16 mouse cellular contexts compared by ENCODE assay signal in the genomic region with DNA sequence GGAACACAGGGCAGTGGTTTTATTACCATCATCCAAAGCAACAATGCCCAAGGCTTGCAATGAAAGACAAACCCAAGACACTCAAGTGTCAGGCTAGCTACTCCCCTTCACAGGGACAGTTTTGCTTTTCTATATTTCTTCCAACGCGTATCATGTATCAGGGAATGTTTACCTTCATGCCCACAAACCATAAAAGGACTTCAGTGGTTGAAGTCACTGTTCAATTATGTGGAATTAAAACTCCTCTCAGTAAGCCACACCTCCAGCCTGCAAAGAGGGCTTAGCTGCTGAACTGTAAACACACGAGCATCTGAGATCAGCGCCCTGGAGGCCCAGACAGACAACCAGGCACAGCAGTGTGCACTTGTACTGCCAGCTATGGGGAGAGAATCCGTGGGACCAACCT.
"Had no signal": no experiment of that assay in that cellular context is flagged by ENCODE, and none has a peak within 500 bp of the region (broad histone marks: within the 10 kb centered on the region; RNA-seq: fewer than 3 reads in every experiment).

No protein-coding gene starts in this region.

- H3K27ac ChIP-seq: left cerebral cortex, adult 2 months; limb, embryonic 10.5 days; liver, embryonic 15.5 days; macrophage; midbrain, embryonic 15.5 days; neural tube, embryonic 12.5 days; stomach, embryonic 15.5 days had no signal

- H3K36me3 ChIP-seq: limb, embryonic 10.5 days; liver, embryonic 15.5 days; midbrain, embryonic 15.5 days; neural tube, embryonic 12.5 days; stomach, embryonic 15.5 days had no signal

- H3K4me2 ChIP-seq: liver, embryonic 11.5 days; liver, embryonic 15.5 days; midbrain, embryonic 11.5 days; midbrain, embryonic 15.5 days; neural tube, embryonic 12.5 days; stomach, embryonic 15.5 days had no signal

- H3K4me1 ChIP-seq: limb, embryonic 10.5 days; liver, embryonic 15.5 days; midbrain, embryonic 15.5 days; neural tube, embryonic 12.5 days; stomach, embryonic 15.5 days had no signal

- H3K9ac ChIP-seq: liver, embryonic 15.5 days; midbrain, embryonic 15.5 days; neural tube, embryonic 12.5 days; stomach, embryonic 15.5 days had no signal

- H3K4me3 ChIP-seq: left cerebral cortex, adult 2 months; limb, embryonic 10.5 days; liver, embryonic 15.5 days; megakaryocyte, embryonic 14.5 days; midbrain, embryonic 15.5 days; neural tube, embryonic 12.5 days; stomach, embryonic 15.5 days had no signal

- ATAC-seq: intestine, embryonic 16.5 days; midbrain, embryonic 15.5 days had no signal

- H3K9me3 ChIP-seq: limb, embryonic 10.5 days; liver, embryonic 15.5 days; midbrain, embryonic 15.5 days; neural tube, embryonic 12.5 days; stomach, embryonic 15.5 days had no signal

- DNase-seq: kidney, adult 9 months; lung, adult 2 months; lung, postnatal 10 days; right cerebral cortex, postnatal 14 days; thymus, postnatal 36 days had no signal

- H3K27me3 ChIP-seq: liver, embryonic 15.5 days; megakaryocyte, embryonic 14.5 days; midbrain, embryonic 15.5 days; neural tube, embryonic 12.5 days; stomach, embryonic 15.5 days had no signal
